10 mouse cellular contexts compared by ENCODE assay signal in genomic region chr14:27069434-27070097, GRCm38 (mm10). TPM values are rescaled to one million over a fixed set of nuclear protein-coding genes. Genes with fewer than 3 reads are reported as not detected.
DNase-seq lines count a peak whose midpoint lies in the region; ATAC-seq and TF ChIP-seq lines count a peak whose summit lies in the region.
"Had no signal": no experiment of that assay in that cellular context is flagged by ENCODE, and none has a peak within 500 bp of the region (broad histone marks: within the 10 kb centered on the region; RNA-seq: fewer than 3 reads in every experiment).

No protein-coding gene starts in this region.

- DNase-seq in gastrocnemius, adult 2 months, result no peak
- DNase-seq in gastrocnemius, adult 8-10 months (ENCODE audit: low spot score in 2 of 2), result no peak
- no peak for DNase-seq in kidney, postnatal 0 days (ENCODE audit: low spot score)
- DNase-seq in kidney, postnatal 10 days, result no peak
- peak; percentile 66 for DNase-seq in retina, postnatal 1 day
- no peak for DNase-seq in cerebellum, adult 11 months
- no peak for DNase-seq in left cerebral cortex, postnatal 25 days (ENCODE audit: low spot score in 2 of 2)
- DNase-seq: heart, postnatal 4 days had no signal

- H3K4me1 ChIP-seq in kidney, postnatal 0 days (replicated peaks; ENCODE audit: insufficient read depth, low read length), result peaks cover 43% of the 10 kb centered on the region
- peaks cover 95% of the 10 kb centered on the region for H3K4me1 ChIP-seq in embryonic facial prominence, embryonic 13.5 days

- no peak overlapping the region for H3K4me2 ChIP-seq in kidney, postnatal 0 days (ENCODE audit: low read length)
- peak overlapping the region; percentile 12; the same call in 1 of the 2 replicates for H3K4me2 ChIP-seq in embryonic facial prominence, embryonic 13.5 days

- intact Hi-C loops in gastrocnemius, adult 2 months (cut with DNase I), result no loop called here
- intact Hi-C loops in left cerebral cortex, postnatal 25 days (cut with DNase I), result no loop called here

- peak overlapping the region; percentile 62 for H3K27ac ChIP-seq in gastrocnemius, adult 2 months
- H3K27ac ChIP-seq in kidney, postnatal 0 days, result 0 out of 2 replicates have a peak overlapping the region, but pooled peaks have one; percentile 3
- H3K27ac ChIP-seq in embryonic facial prominence, embryonic 13.5 days, result peak overlapping the region; percentile 89

- H3K9ac ChIP-seq in kidney, postnatal 0 days (ENCODE audit: low read depth, low read length), result no peak overlapping the region
- no peak overlapping the region for H3K9ac ChIP-seq in embryonic facial prominence, embryonic 13.5 days

- no peaks in the 10 kb centered on the region for H3K36me3 ChIP-seq in kidney, postnatal 0 days (ENCODE audit: insufficient read depth, low read length)
- no peaks in the 10 kb centered on the region for H3K36me3 ChIP-seq in embryonic facial prominence, embryonic 13.5 days

- ATAC-seq in kidney, postnatal 0 days (replicated peaks; ENCODE audit: low FRiP score, low read depth), result no peak
- no peak for ATAC-seq in embryonic facial prominence, embryonic 13.5 days (ENCODE audit: insufficient number of reproducible peaks, insufficient read depth, low FRiP score, low TSS enrichment, low read depth)
- ATAC-seq: lung, postnatal 0 days had no signal

- H3K27me3 ChIP-seq in kidney, postnatal 0 days (ENCODE audit: insufficient read depth, low read length), result no peaks in the 10 kb centered on the region
- H3K27me3 ChIP-seq in embryonic facial prominence, embryonic 13.5 days, result no peaks in the 10 kb centered on the region

- TF ChIP-seq CTCF in gastrocnemius, adult 2 months (IDR thresholded peaks at IDR 0.05), result no peak
- TF ChIP-seq CTCF in kidney, postnatal 0 days (IDR thresholded peaks at IDR 0.05; ENCODE audit: low read depth), result no peak

- 40% methylated on average over 8 of the region's 8 CpGs for WGBS in kidney, postnatal 0 days
- 12% methylated on average over 8 of the region's 8 CpGs for WGBS in embryonic facial prominence, embryonic 13.5 days

- no peaks in the 10 kb centered on the region for H3K9me3 ChIP-seq in kidney, postnatal 0 days (replicated peaks; ENCODE audit: low read length)
- no peaks in the 10 kb centered on the region for H3K9me3 ChIP-seq in embryonic facial prominence, embryonic 13.5 days

- H3K4me3 ChIP-seq in gastrocnemius, adult 2 months, result no peak overlapping the region
- no peak overlapping the region for H3K4me3 ChIP-seq in kidney, postnatal 0 days (replicated peaks; ENCODE audit: low read depth, low read length)
- H3K4me3 ChIP-seq in embryonic facial prominence, embryonic 13.5 days, result no peak overlapping the region

RNA-seq across cellular contexts. Expression of gene Il17rd, which starts 30.8 kb away (rescaled TPM):
- total RNA-seq in gastrocnemius, adult 2 months (2021), result 1 to 10 TPM; 2.1 to 3.0 TPM
- total RNA-seq in gastrocnemius, adult 8-10 months (2022), result 1 to 10 TPM; 1.5 to 2.4 (median 1.6) TPM
- 3.9 TPM in 2 replicates for polyA plus RNA-seq in kidney, postnatal 0 days (2015; fragmentation: Nextera tagmentation; extraction: Ambion mirVana)
- 6.8 and 6.9 TPM in 2 replicates for polyA plus RNA-seq in embryonic facial prominence, embryonic 13.5 days (2015; fragmentation: Nextera tagmentation; extraction: Ambion mirVana)
- total RNA-seq in left cerebral cortex, postnatal 25 days (2021), result 1 to 10 TPM; 2.7 to 2.8 TPM

RNA-seq across cellular contexts. Expression of gene Arhgef3, which starts 45.1 kb away (rescaled TPM):
- total RNA-seq in gastrocnemius, adult 2 months (2021), result 10 to 100 TPM in 1 of 2 experiments, 1 to 10 TPM in 1; 8.5 to 20.0 TPM
- 10 to 100 TPM in 3 of 4 experiments, 1 to 10 TPM in 1; 9.4 to 30.0 (median 18.7) TPM for total RNA-seq in gastrocnemius, adult 8-10 months (2022)
- polyA plus RNA-seq in kidney, postnatal 0 days (2015; fragmentation: Nextera tagmentation; extraction: Ambion mirVana), result 20.0 and 20.4 TPM in 2 replicates
- polyA plus RNA-seq in embryonic facial prominence, embryonic 13.5 days (2015; fragmentation: Nextera tagmentation; extraction: Ambion mirVana), result 12.6 and 12.8 TPM in 2 replicates
- total RNA-seq in left cerebral cortex, postnatal 25 days (2021), result 10 to 100 TPM; 61.9 to 62.2 TPM

Comparison
In these comparisons a context has a peak if more than half of its experiments do, and no peak if none do; other contexts are left out.
1. H3K27ac ChIP-seq: peak in every context shown above with its lines; median percentile 89 in embryonic facial prominence, embryonic 13.5 days; 62 in gastrocnemius, adult 2 months; 3 in kidney, postnatal 0 days.